Mouse (Mus musculus) common myeloid progenitor, adult 5-6 weeks (primary cell): ENCODE results near the gene Myt1. TPM values are rescaled to one million over a fixed set of nuclear protein-coding genes. Genes with fewer than 3 reads are reported as not detected.
A peak's percentile ranks its signal among the peaks of the same experiment; 100 is the strongest.
"Not testable (repeated sequence)": the region's sequence is repeated elsewhere in the genome, so short reads cannot be mapped to it uniquely, and the experiment has no call there.

Source experiments
- ATAC-seq: replicated peaks from 2 replicates; pipeline ENCODE4 v1.8.0; 2016; ENCODE audit warnings: low read depth, mild to moderate bottlenecking, moderate TSS enrichment, inconsistent platforms; ENCODE audit not compliant: poor library complexity, severe bottlenecking
- total RNA-seq: library from RNA; stranded (forward); fragments of 200-1000, 187-1606 nt; gene quantifications from 2 replicates; pipeline ENCODE4 v1.2.3, GENCODE M21; 2017

The Myt1 gene
- total RNA-seq, 1 experiment from 2014 or later: not detected

DNA sequence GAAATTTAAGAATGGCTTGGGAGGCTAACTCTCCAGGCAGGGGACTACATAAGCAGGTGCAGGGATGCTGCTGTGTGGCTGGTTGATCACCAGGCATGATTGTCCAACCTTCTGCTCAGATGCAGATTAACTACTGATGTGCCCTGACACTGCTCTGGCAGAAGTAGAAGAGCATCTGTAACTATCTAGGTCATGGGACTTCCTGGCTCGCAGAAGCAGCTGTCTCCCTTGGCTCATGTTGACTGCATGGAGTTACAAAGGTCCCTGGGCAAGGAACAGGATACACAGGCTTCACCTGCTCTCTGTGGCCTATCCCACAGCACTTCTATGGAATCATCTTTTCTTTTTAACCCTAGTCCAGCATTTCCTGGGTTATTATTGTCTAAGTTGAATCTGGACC lies 12.7 kb downstream of the Myt1 start:
- ATAC-seq: no peak

DNA sequence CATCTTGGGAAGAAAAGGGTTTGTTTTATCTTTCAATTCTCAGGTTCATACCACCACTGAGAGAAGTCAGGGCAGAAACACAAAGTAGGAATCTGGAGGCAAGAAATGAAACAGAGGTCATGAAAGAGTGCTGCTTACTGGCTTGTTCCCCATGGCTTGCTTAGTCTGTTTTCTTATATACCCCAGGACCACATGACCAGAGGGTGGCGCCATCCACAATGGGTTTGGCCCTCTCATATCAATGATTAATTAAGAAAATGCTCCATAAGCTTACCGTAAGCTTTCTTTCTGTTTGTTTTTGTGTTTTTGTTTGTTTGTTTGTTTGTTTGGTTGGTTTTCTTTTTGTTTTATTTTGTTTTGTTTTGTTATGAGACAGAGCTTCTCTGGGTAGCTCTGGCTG lies 14.6 kb downstream of the Myt1 start:
- ATAC-seq: no peak

DNA sequence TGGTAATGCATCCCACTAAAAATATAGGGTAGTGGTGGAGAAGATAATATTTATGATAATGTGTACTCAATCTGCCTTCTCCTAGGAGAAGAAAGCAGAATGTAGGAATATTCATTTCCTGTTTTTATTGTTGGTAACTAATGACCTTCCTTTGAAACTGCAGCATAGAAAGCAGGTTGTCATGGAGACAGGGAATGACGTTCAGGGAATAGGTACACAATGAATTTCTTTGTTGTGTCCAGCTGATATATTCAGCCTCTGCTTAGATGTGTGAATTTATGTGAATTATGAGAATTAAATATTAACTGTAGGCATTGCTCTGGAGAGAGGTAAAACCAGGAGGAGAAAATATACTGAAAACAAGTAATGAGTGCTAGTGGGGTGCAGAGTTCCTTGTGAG lies 18.3 kb downstream of the Myt1 start:
- no peak for ATAC-seq

DNA sequence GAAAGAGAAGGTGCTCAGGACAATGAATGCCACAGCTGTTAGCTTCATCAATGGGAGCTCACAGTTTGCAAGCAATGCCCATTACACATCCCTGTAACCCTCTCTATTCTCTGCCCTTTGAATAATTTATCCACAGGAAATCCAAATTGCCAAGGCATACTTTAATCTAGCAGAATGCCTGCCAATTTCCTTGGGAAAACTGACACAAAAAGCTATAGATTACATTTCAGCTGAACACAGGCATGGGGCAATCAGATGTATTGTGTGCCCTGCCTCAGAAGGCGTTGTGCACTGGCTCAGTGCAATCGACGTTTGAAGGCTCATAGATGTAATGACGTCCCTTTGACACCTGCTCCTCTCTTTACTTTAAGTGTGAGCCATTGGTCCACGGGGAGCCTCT lies 24.7 kb downstream of the Myt1 start:
- no peak for ATAC-seq

DNA sequence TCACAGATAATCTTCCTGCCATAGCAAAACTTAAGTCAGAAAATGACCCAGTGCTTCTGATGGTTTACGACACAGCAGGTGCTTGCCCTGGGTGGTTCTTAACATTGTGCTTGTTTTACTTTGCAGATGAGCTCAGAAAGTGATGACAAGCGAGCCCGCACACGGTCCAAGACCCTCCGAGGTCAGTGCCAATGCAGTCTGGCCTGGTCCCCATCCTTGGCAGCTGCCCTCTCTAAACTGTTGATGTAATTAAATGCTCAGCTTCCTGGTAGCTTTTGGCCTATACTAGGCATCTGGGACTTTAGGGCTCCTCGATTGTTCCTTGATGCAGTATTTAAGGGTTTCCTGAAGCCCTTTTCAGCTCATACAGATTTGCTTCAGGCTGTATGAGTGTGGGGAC lies 26.3 kb downstream of the Myt1 start:
- no peak for ATAC-seq

DNA sequence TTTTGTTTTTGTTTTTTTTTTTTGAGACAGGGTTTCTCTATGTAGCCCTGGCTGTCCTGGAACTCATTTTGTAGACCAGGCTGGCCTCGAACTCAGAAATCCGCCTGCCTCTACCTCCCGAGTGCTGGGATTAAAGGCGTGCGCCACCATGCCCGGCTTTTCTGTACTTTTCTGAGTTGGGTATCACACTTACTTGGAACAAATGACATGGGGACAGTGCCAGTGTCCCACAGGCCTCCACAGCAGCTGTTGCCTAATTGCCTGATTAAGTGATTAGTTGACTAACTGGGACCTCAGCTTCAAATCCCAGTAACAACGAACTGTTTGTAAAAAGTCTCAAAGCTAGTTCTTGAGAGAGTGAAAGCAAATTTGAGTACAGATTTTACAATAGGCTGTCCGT lies 30.1 kb downstream of the Myt1 start:
- ATAC-seq: not testable (repeated sequence)

DNA sequence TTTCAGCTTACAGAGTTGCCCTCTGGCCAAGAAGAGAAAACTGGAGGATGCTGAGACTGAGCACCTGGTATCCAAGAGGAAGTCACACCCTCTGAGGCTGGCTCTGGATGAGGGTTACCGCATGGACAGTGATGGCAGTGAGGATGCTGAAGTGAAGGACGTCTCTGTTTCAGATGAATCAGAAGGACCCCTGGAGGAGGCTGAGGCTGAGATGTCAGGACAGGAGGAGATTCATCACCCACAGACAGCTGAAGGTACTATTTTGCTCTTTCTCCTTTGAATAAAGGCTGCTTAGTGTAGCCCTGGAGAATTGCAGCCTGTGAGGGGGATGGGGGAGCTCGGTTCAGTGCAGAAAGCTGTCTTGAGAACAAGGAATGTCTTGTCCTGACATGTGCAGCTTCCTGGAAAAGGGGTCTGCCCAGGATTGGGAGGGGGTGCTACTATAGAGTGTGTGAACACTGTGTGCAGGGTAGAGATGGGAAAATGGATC lies 32.6 kb downstream of the Myt1 start:
- no peak for ATAC-seq

DNA sequence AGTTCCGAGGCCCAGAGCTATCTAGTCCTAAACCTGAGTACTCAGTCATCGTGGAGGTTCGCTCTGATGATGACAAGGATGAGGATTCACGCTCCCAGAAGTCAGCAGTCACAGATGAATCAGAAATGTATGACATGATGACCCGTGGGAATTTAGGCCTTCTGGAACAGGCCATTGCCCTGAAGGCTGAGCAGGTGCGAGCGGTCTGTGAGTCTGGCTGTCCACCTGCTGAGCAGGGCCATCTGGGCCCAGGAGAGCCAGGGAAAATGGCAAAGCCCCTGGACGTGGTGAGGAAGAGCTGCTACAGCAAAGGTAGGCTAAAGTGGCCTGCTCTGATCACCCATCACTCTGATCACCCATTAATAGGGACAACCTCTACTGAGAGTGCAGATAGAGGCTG lies 34.5 kb downstream of the Myt1 start:
- ATAC-seq: no peak

DNA sequence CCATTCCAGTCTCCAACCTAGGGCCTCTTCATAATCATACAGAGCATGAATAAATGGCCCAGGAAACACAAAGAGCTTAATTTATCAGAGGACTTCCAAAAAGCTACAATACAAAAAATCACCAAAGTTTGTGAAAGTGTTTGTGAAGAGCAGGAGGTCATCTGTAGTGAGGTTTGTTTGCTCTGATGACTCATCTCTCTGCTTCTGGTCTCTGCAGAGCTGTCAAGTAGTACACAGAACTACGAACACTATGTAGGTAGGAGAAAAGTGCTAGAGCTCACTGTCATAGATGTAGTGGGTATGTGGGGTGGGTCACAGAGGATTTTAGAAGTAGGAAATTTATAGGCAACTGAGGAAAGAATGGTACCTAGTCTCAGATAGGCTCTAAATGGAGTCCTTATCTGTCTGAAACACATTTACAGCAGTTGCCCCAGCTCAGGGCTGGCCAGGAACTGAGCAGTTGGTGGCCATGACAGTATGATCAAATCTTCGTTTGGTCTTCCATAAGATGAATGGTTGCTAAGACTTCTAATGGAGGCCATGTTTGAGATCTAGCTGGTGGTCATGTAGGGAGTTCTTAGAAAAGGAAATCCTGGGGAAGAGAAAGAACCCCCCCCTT lies 66.0 kb downstream of the Myt1 start:
- ATAC-seq: peak; percentile 42; the same call in 1 of the 2 replicates

DNA sequence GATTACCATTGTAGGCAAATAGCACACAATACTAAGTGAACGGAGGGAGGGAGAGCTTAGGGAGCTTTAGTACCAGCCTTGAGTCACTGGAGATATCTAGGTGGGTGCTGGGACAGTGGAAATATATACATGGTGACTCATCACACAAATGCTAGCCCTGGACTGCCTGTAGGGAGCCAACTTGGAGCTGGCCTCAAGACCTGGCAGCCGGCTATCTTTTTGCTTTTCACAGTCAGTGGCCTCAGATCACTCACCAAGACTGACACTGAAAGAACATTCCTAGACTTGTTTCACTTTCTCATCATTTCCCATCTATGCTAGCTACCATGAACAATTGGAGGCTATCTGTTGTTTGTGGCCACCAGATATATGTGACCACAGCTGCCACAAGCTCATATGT lies 69.6 kb downstream of the Myt1 start:
- ATAC-seq: no peak

DNA sequence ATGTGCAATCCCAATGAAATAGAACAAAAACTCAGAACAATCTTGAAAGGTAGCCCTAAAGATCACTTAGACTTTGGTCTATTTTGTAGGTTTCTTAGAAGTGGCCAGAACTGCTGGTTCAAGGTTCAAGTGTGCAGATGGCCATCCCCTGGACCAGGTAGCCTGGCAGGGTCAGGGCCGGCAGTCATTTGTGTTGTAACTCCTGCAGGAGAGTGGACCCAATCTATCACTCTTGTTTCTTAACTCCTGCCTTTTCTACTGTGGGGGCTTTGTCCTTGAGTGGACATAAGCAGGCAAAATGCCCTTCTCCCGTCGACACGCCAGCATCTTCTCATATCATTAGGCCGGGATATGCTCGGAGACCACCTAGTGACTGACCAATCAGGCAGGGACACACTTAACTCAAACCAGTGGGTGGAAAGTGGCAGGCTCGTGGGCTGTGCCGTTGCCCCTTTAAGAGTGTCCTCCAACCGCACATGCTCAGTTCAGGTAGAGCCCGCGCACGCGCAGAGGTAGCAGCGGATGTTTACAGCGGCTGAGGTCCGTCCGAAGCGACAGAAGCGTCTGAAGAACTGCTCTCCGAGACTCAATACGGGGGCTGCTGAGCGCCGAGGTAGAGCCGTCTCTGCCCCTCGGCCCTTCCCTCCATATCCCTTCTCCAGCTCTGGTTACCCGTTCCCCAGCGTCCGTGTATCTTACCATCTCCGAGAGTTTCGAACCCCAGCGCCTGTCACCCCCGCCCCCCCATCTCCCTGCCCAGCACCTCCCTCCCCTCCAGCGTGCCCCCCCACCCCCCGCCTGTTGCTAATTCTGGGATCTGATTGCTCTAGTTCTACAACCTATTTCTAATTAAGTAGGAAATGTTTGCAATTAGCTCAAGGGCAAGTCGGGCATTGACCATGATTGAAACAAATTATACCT lies 74.5 kb downstream of the Myt1 start, which contains the start of gene Pcmtd2:
TSS of gene Pcmtd2 (plus strand) at position 483 of the 921 bp plus-strand sequence.
- peak; percentile 98 for ATAC-seq

DNA sequence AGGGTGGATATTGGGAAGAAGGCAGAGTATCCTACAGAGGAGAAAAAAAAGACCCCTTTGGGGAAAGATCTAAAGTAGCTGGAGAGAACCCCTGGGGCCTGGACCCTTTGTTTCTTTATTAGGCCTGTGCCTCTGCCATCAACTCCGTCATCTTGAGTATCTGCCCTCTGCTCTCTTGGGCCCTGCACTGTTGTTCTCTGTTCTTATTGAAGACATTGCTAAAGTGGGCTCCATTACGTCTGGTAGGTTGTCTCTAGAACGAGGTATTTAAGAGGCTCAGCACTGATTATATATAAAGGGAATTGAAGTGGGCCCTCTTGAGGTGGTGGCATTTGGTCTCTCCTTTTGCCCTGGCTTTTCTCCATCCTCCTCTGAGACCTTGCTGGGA lies 75.2 kb downstream of the Myt1 start:
- ATAC-seq: no peak

DNA sequence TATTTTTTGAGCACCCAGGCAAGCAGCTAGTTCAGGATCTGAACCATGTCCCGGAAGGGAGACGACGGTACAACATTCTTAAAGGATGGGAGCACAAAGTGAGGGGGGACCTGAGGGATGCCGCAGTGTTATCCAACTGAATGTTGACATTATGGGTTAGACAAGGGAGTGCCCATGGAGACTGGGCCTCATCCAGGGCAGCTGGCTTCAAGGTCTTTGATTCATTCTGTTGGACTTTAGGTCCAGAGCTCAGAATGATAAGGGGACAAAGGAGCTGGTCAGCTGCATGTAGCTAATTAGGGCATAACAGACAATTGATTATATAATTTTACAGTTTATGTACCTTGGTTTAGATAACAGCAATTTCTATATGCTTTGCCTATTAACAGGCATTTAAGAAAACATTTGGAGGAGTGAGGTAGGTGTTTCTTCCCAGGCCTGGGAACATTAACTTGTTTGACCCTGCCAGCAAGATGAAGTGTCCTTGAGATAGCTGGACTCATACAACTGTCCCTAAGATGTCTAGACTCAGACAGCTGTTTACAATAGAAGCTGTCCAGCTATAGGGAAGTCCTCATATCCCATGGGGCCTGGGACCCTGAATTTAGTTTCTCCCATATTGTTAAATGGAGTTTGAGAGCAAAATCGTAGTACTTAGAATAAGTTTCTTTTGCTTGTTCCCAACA lies 82.7 kb downstream of the Myt1 start:
- ATAC-seq: no peak

DNA sequence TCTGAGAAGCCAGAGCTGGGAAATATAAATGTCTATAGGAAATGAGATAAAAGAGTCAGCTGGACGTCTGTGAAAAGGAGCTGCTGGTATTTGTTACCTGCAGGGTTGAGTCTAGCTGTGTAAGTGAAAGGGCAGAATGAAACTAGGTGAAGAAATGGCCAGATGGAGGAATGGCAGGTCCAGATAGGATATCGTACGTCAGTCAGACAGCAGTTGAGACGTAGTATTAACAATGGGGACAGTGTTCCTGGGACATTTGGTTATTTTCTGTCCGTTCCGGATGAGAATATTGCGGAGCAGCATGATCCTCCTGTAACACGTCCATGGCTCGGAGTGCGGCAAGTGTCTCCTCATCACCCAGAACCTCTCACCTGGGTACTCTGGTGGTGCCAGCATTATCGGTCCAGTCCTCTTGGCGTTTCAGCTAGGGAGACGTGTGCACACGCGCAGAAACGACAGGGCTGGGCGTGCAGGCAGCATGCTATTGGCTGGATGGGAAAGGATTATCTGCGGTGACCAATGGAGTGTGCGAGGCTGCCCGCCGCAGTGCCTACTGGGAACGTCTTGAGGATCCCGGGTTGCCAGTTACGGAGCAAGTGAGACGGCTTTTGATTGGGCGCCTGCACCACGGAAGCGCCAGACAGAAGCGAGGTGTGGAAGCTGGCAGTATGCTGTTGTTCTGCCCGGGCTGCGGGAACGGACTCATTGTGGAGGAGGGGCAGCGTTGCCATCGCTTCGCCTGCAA lies 100.8 kb downstream of the Myt1 start, which contains the start of gene Polr3k:
TSS of gene Polr3k (plus strand) at position 547 of the 745 bp plus-strand sequence.
- peak; percentile 98 for ATAC-seq

DNA sequence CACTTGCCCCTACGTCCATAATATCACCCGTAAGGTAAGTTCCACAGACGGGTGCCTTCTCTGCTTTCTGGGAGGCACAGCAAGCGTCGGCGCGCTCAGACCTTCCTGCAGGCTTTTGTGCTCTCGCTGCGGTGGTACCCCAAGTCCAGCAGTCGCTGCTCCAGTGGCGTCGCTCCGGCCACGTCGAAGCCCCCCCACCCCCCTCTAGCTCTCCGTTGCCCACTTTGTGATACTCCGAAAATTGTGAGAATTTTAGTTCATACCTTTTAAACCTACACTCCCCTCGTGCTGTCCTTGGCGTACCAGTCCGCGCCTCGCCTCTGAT lies 101.4 kb downstream of the Myt1 start:
- no peak for ATAC-seq

DNA sequence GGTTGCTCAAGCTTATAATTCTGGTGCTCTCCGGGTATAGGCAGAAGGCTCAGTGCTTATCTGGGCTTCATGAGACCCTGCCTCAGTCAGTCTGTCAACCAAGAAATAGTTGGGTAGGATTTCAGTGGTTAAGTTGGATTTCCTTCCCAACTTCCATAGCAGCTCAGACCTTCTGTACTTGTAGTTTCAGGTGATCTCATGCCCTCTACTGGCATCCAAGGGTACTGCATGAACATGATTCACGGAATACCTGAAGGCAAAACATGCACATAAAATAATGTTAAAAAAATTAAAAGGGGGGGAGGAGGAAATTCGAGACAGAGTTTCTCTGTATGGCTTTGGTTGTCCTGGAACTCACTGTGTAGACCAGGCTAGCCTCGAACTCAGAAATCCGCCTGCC lies 103.8 kb downstream of the Myt1 start:
- ATAC-seq: no peak

DNA sequence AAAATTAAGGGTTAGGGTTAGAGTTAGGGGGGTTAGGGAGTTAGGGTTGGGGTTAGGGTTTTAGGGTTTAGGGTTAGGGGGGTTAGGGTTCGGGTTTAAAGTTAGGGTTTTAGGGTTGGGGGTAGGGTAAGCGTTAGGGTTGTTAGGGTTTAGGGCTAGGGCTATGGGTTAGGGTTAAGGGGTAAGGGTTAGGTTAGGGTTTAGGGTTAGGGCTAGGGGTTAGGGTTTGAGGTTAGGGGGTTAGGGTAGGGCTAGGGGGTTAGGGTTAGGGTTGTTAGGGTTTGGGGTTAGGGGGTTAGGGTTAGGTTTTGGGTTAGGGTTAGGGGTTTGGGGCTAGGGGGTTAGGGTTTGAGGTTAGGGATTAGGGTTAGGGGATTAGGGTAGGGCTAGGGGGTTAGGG lies 107.9 kb downstream of the Myt1 start:
- ATAC-seq: no peak
